Mouse (Mus musculus) limb, embryonic 15.5 days (tissue): ENCODE results near the gene Chpf2. TPM values are rescaled to one million over a fixed set of nuclear protein-coding genes. Genes with fewer than 3 reads are reported as not detected.

Experiments used
- ATAC-seq: fragments of 200-750 bp; cut with Nextera tagmentation; 2 replicates; pipeline ENCODE4 v1.8.0; 2017; ENCODE audit warnings: low read depth, moderate TSS enrichment; ENCODE audit not compliant: insufficient number of reproducible peaks, low FRiP score, low TSS enrichment
- H3K27ac ChIP-seq: fragments of 300-500 bp; sonication (generic); 2 replicates; pipeline ENCODE4 v1.5.1; 2015; ENCODE audit warnings: moderate library complexity, mild to moderate bottlenecking, inconsistent platforms
- H3K27me3 ChIP-seq: fragments of 300-500 bp; sonication (generic); 2 replicates; pipeline ENCODE4 v1.6.1; 2015; ENCODE audit warnings: inconsistent platforms
- H3K36me3 ChIP-seq: fragments of 300-500 bp; sonication (generic); 2 replicates; pipeline ENCODE4 v1.6.1; 2015; ENCODE audit warnings: inconsistent platforms
- H3K4me1 ChIP-seq: fragments of 300-500 bp; sonication (generic); 2 replicates; pipeline ENCODE4 v1.6.1; 2015; ENCODE audit warnings: inconsistent platforms
- H3K4me2 ChIP-seq: fragments of 300-500 bp; sonication (generic); 2 replicates; pipeline ENCODE4 v1.6.1; 2015; ENCODE audit warnings: mild to moderate bottlenecking, inconsistent platforms
- H3K4me3 ChIP-seq: fragments of 300-500 bp; sonication (generic); 2 replicates; pipeline ENCODE4 v1.5.1; 2015; ENCODE audit warnings: mild to moderate bottlenecking, inconsistent platforms
- H3K9ac ChIP-seq: fragments of 300-500 bp; sonication (generic); 2 replicates; pipeline ENCODE4 v1.6.1; 2015; ENCODE audit warnings: inconsistent platforms
- H3K9me3 ChIP-seq: fragments of 300-500 bp; sonication (generic); 2 replicates; pipeline ENCODE4 v1.6.1; 2016; ENCODE audit warnings: inconsistent platforms
- WGBS: fragments of 180-500 bp; shearing (Covaris S2); methylation state at CpG from one replicate; pipeline ENCODE4 v1.1.7; 2015; 5-methylcytosine and 5-hydroxymethylcytosine counted together
- polyA plus RNA-seq: library from polyadenylated mRNA; unstranded; fragments of >200 nt; fragmentation: Nextera tagmentation; extraction: Ambion mirVana; gene quantifications from 2 replicates; pipeline ENCODE4 v1.2.1, GENCODE M21; 2015

Chpf2 gene
- polyA plus RNA-seq, 1 experiment from 2014 or later, result 37.7 TPM

DNA sequence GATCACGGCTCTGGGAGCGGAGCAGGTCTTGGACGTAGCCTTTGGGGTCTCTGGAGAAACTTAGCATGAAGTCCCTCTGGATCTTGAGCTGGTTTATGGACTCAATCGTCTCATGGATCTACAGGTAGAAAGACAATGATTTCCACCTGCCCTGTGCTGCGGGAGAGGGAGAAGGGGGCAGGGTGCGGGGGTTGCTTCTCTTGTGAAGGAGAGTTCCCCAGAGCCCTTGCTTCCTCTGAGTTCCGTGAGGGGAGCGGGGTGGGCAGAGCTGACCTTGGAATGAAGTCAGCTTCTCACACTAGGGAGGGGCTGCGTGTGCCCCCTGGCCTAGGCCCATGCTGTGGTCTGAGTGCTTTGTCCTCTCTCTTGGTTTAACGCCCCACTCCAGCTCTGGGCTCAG is 6.7 kb downstream of the Chpf2 start:
- WGBS, result 78% methylated on average over 10 of the region's 10 CpGs

DNA sequence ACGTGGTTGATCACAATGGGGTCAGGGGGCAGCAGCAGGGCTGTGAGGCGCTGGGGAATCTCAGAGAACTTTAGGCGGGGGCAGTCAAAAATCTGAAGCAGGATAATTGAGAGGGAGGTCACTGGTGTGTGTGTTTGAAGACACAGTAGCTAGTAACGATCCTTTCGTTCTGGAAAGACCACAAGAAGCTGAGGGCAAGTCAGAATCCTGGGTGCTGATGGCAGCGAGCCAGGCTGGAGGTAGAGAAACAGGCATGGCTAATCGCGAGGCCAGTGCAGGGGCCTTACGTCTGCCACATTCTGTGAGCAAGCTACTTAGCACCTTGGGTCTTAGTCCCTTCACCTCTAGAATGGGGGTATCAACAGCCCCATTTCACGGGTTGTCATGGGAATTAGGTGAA is 7.4 kb downstream of the Chpf2 start:
- Histone ChIP-seq H3K9ac (no peak overlapping the region), H3K4me1 (peaks cover 49% of the 10 kb centered on the region), H3K27ac (no peak overlapping the region), H3K36me3 (peaks cover 72% of the 10 kb centered on the region), H3K4me3 (no peak overlapping the region), H3K9me3 (no peaks in the 10 kb centered on the region), H3K4me2 (no peak overlapping the region), H3K27me3 (no peaks in the 10 kb centered on the region)
- ATAC-seq, result no peak
- 66% methylated on average over 10 of the region's 10 CpGs for WGBS

More for the DNA sequence above, 6.7 kb downstream of the Chpf2 start:
- H3K27me3 ChIP-seq, result no peaks in the 10 kb centered on the region
- H3K9me3 ChIP-seq, result no peaks in the 10 kb centered on the region
- H3K4me1 ChIP-seq, result peaks cover 44% of the 10 kb centered on the region
- H3K4me3 ChIP-seq, result no peak overlapping the region
- no peak overlapping the region for H3K9ac ChIP-seq
- no peak overlapping the region for H3K27ac ChIP-seq
- peaks cover 79% of the 10 kb centered on the region for H3K36me3 ChIP-seq
- no peak for ATAC-seq
- H3K4me2 ChIP-seq, result no peak overlapping the region

GRCm38 (mm10) chr5:24594346-24594745 is 7.8 kb downstream of the Chpf2 start:
- peaks cover 51% of the 10 kb centered on the region for H3K4me1 ChIP-seq
- no peak overlapping the region for H3K4me2 ChIP-seq
- no peaks in the 10 kb centered on the region for H3K27me3 ChIP-seq
- 91% methylated on average over 5 of the region's 5 CpGs for WGBS
- H3K9ac ChIP-seq, result no peak overlapping the region
- H3K27ac ChIP-seq, result no peak overlapping the region
- no peaks in the 10 kb centered on the region for H3K9me3 ChIP-seq
- H3K36me3 ChIP-seq, result peaks cover 68% of the 10 kb centered on the region
- H3K4me3 ChIP-seq, result no peak overlapping the region
- no peak for ATAC-seq

DNA sequence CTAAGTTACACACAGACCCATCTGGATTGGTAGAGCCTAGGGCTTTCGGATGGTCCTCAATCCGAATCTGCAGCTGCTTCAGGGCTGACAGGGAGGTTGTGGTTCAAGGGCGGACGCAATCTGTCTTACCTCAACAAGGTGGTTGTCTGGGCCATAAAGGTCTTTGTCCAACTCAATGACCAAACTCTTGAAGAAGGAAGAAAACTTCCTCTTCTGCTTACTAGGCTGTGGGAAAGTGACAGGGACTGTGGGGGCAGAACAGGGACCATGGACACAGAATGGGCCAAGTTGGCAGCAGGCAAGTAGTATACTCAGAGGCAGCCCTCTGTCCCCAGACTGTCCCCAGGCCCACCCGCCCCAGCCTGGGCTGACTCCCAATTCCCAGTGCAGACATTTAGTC is 8.7 kb downstream of the Chpf2 start:
- H3K9me3 ChIP-seq, result no peaks in the 10 kb centered on the region
- ATAC-seq, result no peak
- H3K36me3 ChIP-seq, result peaks cover 59% of the 10 kb centered on the region
- H3K27me3 ChIP-seq, result no peaks in the 10 kb centered on the region
- H3K4me1 ChIP-seq, result peaks cover 54% of the 10 kb centered on the region
- no peak overlapping the region for H3K4me3 ChIP-seq
- H3K4me2 ChIP-seq, result no peak overlapping the region
- no peak overlapping the region for H3K9ac ChIP-seq
- WGBS, result 90% methylated on average over 5 of the region's 5 CpGs
- no peak overlapping the region for H3K27ac ChIP-seq

DNA sequence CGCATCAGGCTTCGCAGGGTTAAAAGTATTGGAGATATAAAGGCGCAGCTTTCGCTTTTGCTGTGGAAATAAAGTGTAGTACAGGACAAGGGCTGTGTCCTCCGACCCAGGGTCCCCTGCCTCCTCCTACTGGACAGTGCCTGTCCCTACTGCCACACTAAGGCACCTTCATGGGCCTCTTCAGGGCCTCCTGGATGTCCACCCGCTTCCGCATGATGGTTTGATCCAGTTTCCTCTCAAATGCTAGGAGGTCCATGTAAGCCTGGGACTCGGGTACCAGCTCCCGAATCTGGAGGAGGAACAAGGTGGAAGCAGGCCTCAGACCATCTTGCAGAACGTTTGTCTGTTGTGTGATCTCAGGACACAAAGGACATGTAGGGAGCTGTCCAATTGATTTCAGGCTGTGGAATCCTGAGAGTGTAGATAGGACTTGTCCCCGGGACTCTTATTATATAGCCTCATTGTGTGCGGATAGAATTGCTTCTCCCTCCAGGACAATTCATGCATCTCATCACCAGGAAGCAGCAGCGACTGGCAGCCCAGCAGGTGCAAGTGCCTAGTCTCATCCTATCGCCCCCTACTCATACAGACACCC is 9.3 kb downstream of the Chpf2 start:
- Histone ChIP-seq H3K9ac (no peak overlapping the region), H3K27me3 (no peaks in the 10 kb centered on the region), H3K36me3 (peaks cover 53% of the 10 kb centered on the region), H3K4me3 (no peak overlapping the region), H3K27ac (no peak overlapping the region), H3K4me1 (peaks cover 59% of the 10 kb centered on the region), H3K9me3 (no peaks in the 10 kb centered on the region), H3K4me2 (no peak overlapping the region)
- 70% methylated on average over 14 of the region's 14 CpGs for WGBS
- no peak for ATAC-seq

GRCm38 (mm10) chr5:24596519-24597171 is 10.1 kb downstream of the Chpf2 start:
- Histone ChIP-seq H3K4me2 (peak overlapping the region; percentile 2; the same call in 1 of the 2 replicates), H3K36me3 (peaks cover 46% of the 10 kb centered on the region), H3K4me3 (no peak overlapping the region), H3K27ac (peak overlapping the region; percentile 54), H3K4me1 (peaks cover 59% of the 10 kb centered on the region), H3K9me3 (no peaks in the 10 kb centered on the region), H3K27me3 (no peaks in the 10 kb centered on the region), H3K9ac (no peak overlapping the region)
- no peak for ATAC-seq
- 21% methylated on average over 11 of the region's 11 CpGs for WGBS

GRCm38 (mm10) chr5:24597221-24597728 is 10.7 kb downstream of the Chpf2 start:
- Histone ChIP-seq H3K36me3 (peaks cover 39% of the 10 kb centered on the region), H3K4me3 (no peak overlapping the region), H3K27me3 (no peaks in the 10 kb centered on the region), H3K9ac (no peak overlapping the region), H3K27ac (peak overlapping the region; percentile 54), H3K9me3 (no peaks in the 10 kb centered on the region), H3K4me1 (peaks cover 55% of the 10 kb centered on the region), H3K4me2 (peak overlapping the region; percentile 2; the same call in 1 of the 2 replicates)
- WGBS, result 44% methylated on average over 2 of the region's 2 CpGs
- ATAC-seq, result no peak

- 22% methylated on average over 15 of the region's 15 CpGs for WGBS
- Histone ChIP-seq H3K27me3 (no peaks in the 10 kb centered on the region), H3K36me3 (peaks cover 32% of the 10 kb centered on the region), H3K27ac (0 out of 2 replicates have a peak overlapping the region, but pooled peaks have one; percentile 17), H3K4me3 (peak overlapping the region; percentile 49), H3K4me1 (peaks cover 57% of the 10 kb centered on the region), H3K9ac (peak overlapping the region; percentile 52; the same call in 1 of the 2 replicates), H3K9me3 (no peaks in the 10 kb centered on the region), H3K4me2 (peak overlapping the region; percentile 97)
- no peak for ATAC-seq
These were observed 11.5 kb downstream of the Chpf2 start for GRCm38 (mm10) chr5:24597901-24598569.

- peak overlapping the region; percentile 52; the same call in 1 of the 2 replicates for H3K9ac ChIP-seq
- H3K9me3 ChIP-seq, result no peaks in the 10 kb centered on the region
- H3K27me3 ChIP-seq, result no peaks in the 10 kb centered on the region
- H3K36me3 ChIP-seq, result peaks cover 26% of the 10 kb centered on the region
- H3K4me1 ChIP-seq, result peaks cover 62% of the 10 kb centered on the region
- peak overlapping the region; percentile 97 for H3K4me2 ChIP-seq
- no peak for ATAC-seq
- WGBS, result under 1% methylated on average over 40 of the region's 41 CpGs
- peak overlapping the region; percentile 49 for H3K4me3 ChIP-seq
- 0 out of 2 replicates have a peak overlapping the region, but pooled peaks have one; percentile 17 for H3K27ac ChIP-seq
These were observed 12.0 kb downstream of the Chpf2 start for GRCm38 (mm10) chr5:24598570-24599006.

- H3K4me1 ChIP-seq, result peaks cover 68% of the 10 kb centered on the region
- no peaks in the 10 kb centered on the region for H3K27me3 ChIP-seq
- ATAC-seq, result no peak
- peak overlapping the region; percentile 97 for H3K4me2 ChIP-seq
- peaks cover 21% of the 10 kb centered on the region for H3K36me3 ChIP-seq
- H3K9me3 ChIP-seq, result no peaks in the 10 kb centered on the region
- no peak overlapping the region for H3K27ac ChIP-seq
- H3K9ac ChIP-seq, result peak overlapping the region; percentile 52; the same call in 1 of the 2 replicates
- peak overlapping the region; percentile 49 for H3K4me3 ChIP-seq
- WGBS, result 14% methylated on average over 8 of the region's 8 CpGs
These were observed 12.6 kb downstream of the Chpf2 start for GRCm38 (mm10) chr5:24599137-24599536.

DNA sequence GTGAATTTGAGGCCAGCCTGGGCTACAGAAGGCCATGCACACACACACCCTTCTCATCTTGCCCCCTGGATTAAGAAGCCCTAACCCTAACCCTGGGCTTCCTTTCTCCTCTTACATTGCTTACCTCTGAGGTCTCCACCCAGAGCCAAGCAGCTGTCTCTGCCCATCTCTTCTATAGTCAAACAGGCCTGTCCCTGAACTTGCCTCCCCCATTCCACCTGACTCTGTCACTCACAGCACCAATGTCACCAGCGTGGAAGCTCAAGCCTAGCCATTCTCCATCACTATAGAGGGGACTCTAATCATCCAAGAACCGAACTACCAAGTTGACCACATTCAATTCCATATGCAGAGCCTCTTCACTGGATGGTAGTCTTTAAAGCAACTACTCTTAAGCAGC is 13.7 kb downstream of the Chpf2 start:
- Histone ChIP-seq H3K9me3 (no peaks in the 10 kb centered on the region), H3K9ac (no peak overlapping the region), H3K27me3 (no peaks in the 10 kb centered on the region), H3K36me3 (peaks cover 10% of the 10 kb centered on the region), H3K4me1 (peaks cover 72% of the 10 kb centered on the region), H3K4me3 (peak overlapping the region; percentile 71), H3K27ac (peak overlapping the region; percentile 100; the same call in 1 of the 2 replicates), H3K4me2 (peak overlapping the region; percentile 84)
- ATAC-seq, result no peak
- 62% methylated on average over 2 of the region's 2 CpGs for WGBS
